Mouse (Mus musculus) forebrain, embryonic 11.5 days (tissue): ENCODE measurements at regions not wholly inside any gene's neighbourhood (a gene's known extent, or its start where the extent isn't known, plus 50 kb on each side); places are given as distances from the start of the nearest gene placed in this dataset.

Experiments
- ATAC-seq: fragments of 200-750 bp; cut with Nextera tagmentation; replicated peaks from 2 replicates; pipeline ENCODE4 v1.8.0; 2017; ENCODE audit warnings: moderate TSS enrichment; ENCODE audit not compliant: low FRiP score
- DNase-seq: peaks from one replicate; pipeline ENCODE4 v3.0.0-alpha.2; 2017; ENCODE audit warnings: low spot score
- H3K27ac ChIP-seq: fragments of 300-500 bp; sonication (generic); 2 replicates; pipeline ENCODE4 v1.5.1; 2014; ENCODE audit warnings: low read depth, low read length
- H3K27me3 ChIP-seq: fragments of 300-500 bp; sonication (generic); 2 replicates; pipeline ENCODE4 v1.6.1; 2014; ENCODE audit warnings: mild to moderate bottlenecking, low read length, mixed read lengths; ENCODE audit not compliant: control insufficient read depth, insufficient read depth
- H3K36me3 ChIP-seq: fragments of 300-500 bp; sonication (generic); 2 replicates; pipeline ENCODE4 v1.6.1; 2014; ENCODE audit warnings: mild to moderate bottlenecking, low read length, moderate library complexity, mixed read lengths; ENCODE audit not compliant: control insufficient read depth, insufficient read depth
- H3K4me1 ChIP-seq: fragments of 300-500 bp; sonication (generic); replicated peaks from 2 replicates; pipeline ENCODE4 v1.6.1; 2014; ENCODE audit warnings: low read length, mixed read lengths; ENCODE audit not compliant: control insufficient read depth, insufficient read depth
- H3K4me2 ChIP-seq: fragments of 300-500 bp; sonication (generic); 2 replicates; pipeline ENCODE4 v1.6.1; 2014; ENCODE audit warnings: low read depth, mild to moderate bottlenecking, low read length, moderate library complexity, mixed read lengths; ENCODE audit not compliant: severe bottlenecking
- H3K4me3 ChIP-seq: fragments of 300-500 bp; sonication (generic); 2 replicates; pipeline ENCODE4 v1.5.1; 2014; ENCODE audit warnings: low read depth, low read length
- H3K9ac ChIP-seq: fragments of 300-500 bp; sonication (generic); 2 replicates; pipeline ENCODE4 v1.6.1; 2014; ENCODE audit warnings: low read length
- H3K9me3 ChIP-seq: fragments of 300-500 bp; sonication (generic); 2 replicates; pipeline ENCODE4 v1.6.1; 2016; ENCODE audit warnings: low read length, mixed read lengths; ENCODE audit not compliant: control insufficient read depth
- WGBS: fragments of 180-500 bp; shearing (Covaris S2); extraction: QIAGEN DNeasy Blood & Tissue Kit; methylation state at CpG from one replicate; pipeline ENCODE4 v1.1.7; 2014; 5-methylcytosine and 5-hydroxymethylcytosine counted together

- 88% methylated on average over 4 of the region's 4 CpGs for WGBS
- no peak for ATAC-seq
- H3K4me2 ChIP-seq = no peak overlapping the region
- H3K4me1 ChIP-seq = no peaks in the 10 kb centered on the region
- no peak overlapping the region for H3K9ac ChIP-seq
- DNase-seq = no peak
- H3K9me3 ChIP-seq = no peaks in the 10 kb centered on the region
- no peak overlapping the region for H3K27ac ChIP-seq
- no peak overlapping the region for H3K4me3 ChIP-seq
- H3K27me3 ChIP-seq = no peaks in the 10 kb centered on the region
- no peaks in the 10 kb centered on the region for H3K36me3 ChIP-seq
Observed at GRCm38 (mm10) chr13:85414951-85415350, 126.0 kb upstream of the Rasa1 start.

GRCm38 (mm10) chr13:85411327-85411726, 122.4 kb upstream of the Rasa1 start:
- Histone ChIP-seq H3K4me3 (no peak overlapping the region), H3K4me1 (no peaks in the 10 kb centered on the region), H3K27me3 (no peaks in the 10 kb centered on the region), H3K27ac (no peak overlapping the region), H3K9ac (no peak overlapping the region), H3K4me2 (no peak overlapping the region), H3K9me3 (no peaks in the 10 kb centered on the region), H3K36me3 (no peaks in the 10 kb centered on the region)
- DNase-seq = no peak
- WGBS = 93% methylated on average over 3 of the region's 3 CpGs
- no peak for ATAC-seq

- H3K4me3 ChIP-seq = no peak overlapping the region
- no peaks in the 10 kb centered on the region for H3K9me3 ChIP-seq
- DNase-seq (no peak), ATAC-seq (no peak)
- H3K27ac ChIP-seq = no peak overlapping the region
- no peak overlapping the region for H3K4me2 ChIP-seq
- H3K36me3 ChIP-seq = no peaks in the 10 kb centered on the region
- no peaks in the 10 kb centered on the region for H3K4me1 ChIP-seq
- no peaks in the 10 kb centered on the region for H3K27me3 ChIP-seq
- 85% methylated on average over 5 of the region's 5 CpGs for WGBS
- no peak overlapping the region for H3K9ac ChIP-seq
Observed at GRCm38 (mm10) chr13:85398834-85399233, 109.9 kb upstream of the Rasa1 start.

GRCm38 (mm10) chr13:85376338-85376998, 87.5 kb upstream of the Rasa1 start:
- Histone ChIP-seq H3K4me3 (no peak overlapping the region), H3K4me2 (no peak overlapping the region)

GRCm38 (mm10) chr13:85359621-85360020, 70.7 kb upstream of the Rasa1 start:
- H3K4me2 ChIP-seq = no peak overlapping the region
- H3K27ac ChIP-seq = no peak overlapping the region
- H3K9me3 ChIP-seq = no peaks in the 10 kb centered on the region
- DNase-seq (no peak), ATAC-seq (no peak)
- H3K36me3 ChIP-seq = no peaks in the 10 kb centered on the region
- H3K4me3 ChIP-seq = no peak overlapping the region
- WGBS = 73% methylated on average over 2 of the region's 2 CpGs
- no peak overlapping the region for H3K9ac ChIP-seq
- no peaks in the 10 kb centered on the region for H3K4me1 ChIP-seq
- no peaks in the 10 kb centered on the region for H3K27me3 ChIP-seq

More at GRCm38 (mm10) chr13:85376338-85376998, 87.5 kb upstream of the Rasa1 start:
- H3K27ac ChIP-seq = no peak overlapping the region
- DNase-seq = no peak
- H3K9ac ChIP-seq = no peak overlapping the region
- no peak for ATAC-seq
- no peaks in the 10 kb centered on the region for H3K36me3 ChIP-seq
- no peaks in the 10 kb centered on the region for H3K9me3 ChIP-seq
- no peaks in the 10 kb centered on the region for H3K4me1 ChIP-seq
- WGBS = 84% methylated on average over 3 of the region's 3 CpGs
- H3K27me3 ChIP-seq = no peaks in the 10 kb centered on the region

- no peaks in the 10 kb centered on the region for H3K9me3 ChIP-seq
- H3K4me1 ChIP-seq = no peaks in the 10 kb centered on the region
- no peak overlapping the region for H3K27ac ChIP-seq
- H3K4me2 ChIP-seq = no peak overlapping the region
- DNase-seq (no peak), ATAC-seq (no peak)
- H3K36me3 ChIP-seq = no peaks in the 10 kb centered on the region
- no peaks in the 10 kb centered on the region for H3K27me3 ChIP-seq
- no peak overlapping the region for H3K4me3 ChIP-seq
- no peak overlapping the region for H3K9ac ChIP-seq
- 87% methylated on average over 6 of the region's 6 CpGs for WGBS
Observed at GRCm38 (mm10) chr13:85359143-85359542, 70.2 kb upstream of the Rasa1 start.

- H3K9me3 ChIP-seq = no peaks in the 10 kb centered on the region
- no peak overlapping the region for H3K9ac ChIP-seq
- no peak for ATAC-seq
Observed at GRCm38 (mm10) chr13:85352061-85352460, 63.1 kb upstream of the Rasa1 start.

More at GRCm38 (mm10) chr13:85352061-85352460, 63.1 kb upstream of the Rasa1 start:
- H3K4me3 ChIP-seq = no peak overlapping the region
- WGBS = 85% methylated on average over 3 of the region's 3 CpGs
- no peak for DNase-seq
- H3K27me3 ChIP-seq = no peaks in the 10 kb centered on the region
- no peaks in the 10 kb centered on the region for H3K4me1 ChIP-seq
- H3K27ac ChIP-seq = no peak overlapping the region
- no peaks in the 10 kb centered on the region for H3K36me3 ChIP-seq
- no peak overlapping the region for H3K4me2 ChIP-seq
